Mouse (Mus musculus) T-helper 17 cell (primary cell): ENCODE measurements around the gene Plpp3.

ENCODE experiments used
- in situ Hi-C, 2 experiments: fragments of 300-600 bp; cut with MboI, MseI; formaldehyde crosslinking; loops; 1 replicate in 1 of 2; 2 replicates in 1 of 2; pipeline ENCODE4 v1.15.1; 2025; ENCODE audit warnings: high pct_unique_total_duplicates in 2 of 2

Gene Plpp3

DNA sequence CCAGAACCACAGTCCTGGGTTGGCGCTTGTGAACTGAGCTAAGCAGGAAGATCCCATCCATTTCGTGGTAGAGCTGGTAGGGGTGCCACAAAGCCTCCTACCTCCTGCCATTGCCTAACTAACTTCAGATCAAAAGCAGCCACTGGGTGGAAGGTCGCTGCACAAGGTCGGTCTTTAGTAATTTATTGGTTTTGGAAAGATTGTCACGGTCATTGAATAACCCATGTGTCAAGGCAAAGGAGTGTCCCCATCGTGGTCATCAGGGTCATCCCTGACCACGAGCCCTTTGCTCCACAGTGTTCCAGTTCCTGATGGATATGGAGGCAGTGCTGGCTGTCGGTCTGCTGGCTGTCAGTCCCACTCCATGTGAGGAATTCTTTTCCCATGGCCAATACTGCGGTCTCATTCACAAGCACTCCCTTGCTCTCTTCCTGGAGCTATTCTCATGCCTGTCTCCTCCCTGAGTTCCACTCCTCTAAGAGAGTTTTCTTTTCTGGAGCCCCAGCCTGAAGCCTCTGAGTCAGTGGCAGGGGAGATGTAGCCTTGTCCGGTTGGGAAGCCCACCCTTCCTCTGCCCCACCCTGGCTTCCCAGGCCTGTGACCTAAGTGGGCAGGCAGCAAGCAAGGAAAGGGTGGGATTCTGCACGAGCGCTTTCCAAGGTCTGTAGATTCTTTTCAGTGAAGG is 58.7 kb downstream of the Plpp3 start:
- in situ Hi-C loops = no loop called here

DNA sequence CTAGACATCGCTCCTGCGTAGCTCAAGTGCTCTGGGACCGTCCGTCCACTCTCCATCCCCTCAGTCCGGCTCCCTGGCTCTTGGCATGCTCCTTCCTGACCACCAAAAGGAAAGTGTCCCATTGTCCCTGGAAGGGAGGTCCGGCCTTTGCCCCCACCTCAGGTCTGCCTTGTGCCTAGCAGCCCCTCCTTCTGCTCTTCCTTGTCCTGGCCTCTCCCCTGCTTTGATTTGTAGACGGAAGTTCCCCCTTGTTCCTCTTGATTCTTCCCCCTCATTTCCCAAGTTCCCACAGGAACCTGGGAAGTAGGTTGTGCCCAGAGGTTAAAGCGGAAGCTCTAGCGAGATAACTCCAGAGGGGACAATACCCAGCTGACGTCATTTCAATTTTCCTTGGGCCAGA is 61.1 kb downstream of the Plpp3 start:
- in situ Hi-C loops = no loop called here

DNA sequence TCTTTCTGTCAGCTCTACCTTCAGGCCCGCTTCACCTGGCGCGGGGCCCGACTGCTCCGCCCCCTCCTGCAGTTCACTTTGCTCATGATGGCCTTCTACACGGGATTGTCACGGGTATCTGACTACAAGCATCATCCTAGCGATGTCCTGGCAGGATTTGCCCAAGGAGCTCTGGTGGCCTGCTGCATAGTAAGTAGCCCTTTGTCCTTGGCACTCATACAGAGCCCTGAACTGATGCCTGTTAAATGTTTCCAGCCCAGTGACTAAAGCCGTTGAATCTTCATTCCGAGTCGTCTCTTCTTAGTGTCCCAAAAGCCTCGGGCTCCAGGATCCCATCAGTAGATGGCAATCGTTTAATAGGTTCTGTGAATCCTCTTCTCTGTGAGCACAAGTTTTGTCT is 62.2 kb downstream of the Plpp3 start:
- in situ Hi-C loops = no loop called here

DNA sequence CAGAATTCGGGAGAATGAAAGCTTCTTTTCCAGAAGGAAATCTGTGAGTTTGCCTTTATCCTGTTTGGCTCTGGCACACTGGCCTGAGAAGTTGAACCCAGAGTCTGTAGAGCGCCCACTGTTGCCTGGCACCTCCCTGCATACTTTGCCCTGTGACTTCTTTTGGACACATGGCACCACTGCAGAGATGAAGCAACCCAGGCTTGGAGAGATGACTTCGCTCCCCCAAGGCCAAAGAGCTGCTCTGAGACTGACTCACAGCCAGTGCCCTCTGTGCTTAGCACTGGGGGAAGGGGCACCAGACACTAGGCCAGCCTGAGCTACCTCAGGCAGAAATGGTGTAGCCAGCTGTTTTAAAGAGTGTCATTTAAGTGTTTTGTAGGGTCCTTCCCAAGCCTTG is 63.7 kb downstream of the Plpp3 start:
- in situ Hi-C loops = no loop called here

DNA sequence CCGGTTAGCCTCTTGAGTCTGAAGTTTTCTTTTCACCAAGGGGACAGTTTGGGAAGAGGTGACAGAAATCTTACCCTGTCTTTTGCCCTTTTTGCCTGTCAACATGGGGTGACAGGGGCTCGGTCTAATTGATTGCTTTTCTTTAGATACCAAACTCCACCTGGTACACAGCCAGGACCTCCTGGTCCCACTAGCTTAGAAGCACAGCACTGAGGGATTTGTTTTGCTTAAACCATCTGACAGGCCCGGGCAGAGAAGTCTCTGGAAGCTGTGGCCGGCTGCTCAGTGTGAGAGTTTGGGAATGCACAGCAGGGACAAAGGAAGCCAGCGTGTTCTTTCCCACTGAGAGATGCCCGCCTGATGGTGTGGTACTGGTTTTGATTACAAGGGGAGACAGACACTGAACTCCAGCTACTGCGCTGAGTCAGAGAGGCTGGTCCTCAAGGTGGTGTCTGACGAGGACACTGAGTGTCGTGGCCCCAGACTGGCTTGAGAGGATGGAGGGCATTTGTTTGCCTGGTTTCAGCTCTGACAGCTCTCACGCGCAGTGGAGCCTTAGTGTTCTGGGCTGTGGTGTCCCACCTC is 64.2 kb downstream of the Plpp3 start:
- in situ Hi-C loops = no loop called here

DNA sequence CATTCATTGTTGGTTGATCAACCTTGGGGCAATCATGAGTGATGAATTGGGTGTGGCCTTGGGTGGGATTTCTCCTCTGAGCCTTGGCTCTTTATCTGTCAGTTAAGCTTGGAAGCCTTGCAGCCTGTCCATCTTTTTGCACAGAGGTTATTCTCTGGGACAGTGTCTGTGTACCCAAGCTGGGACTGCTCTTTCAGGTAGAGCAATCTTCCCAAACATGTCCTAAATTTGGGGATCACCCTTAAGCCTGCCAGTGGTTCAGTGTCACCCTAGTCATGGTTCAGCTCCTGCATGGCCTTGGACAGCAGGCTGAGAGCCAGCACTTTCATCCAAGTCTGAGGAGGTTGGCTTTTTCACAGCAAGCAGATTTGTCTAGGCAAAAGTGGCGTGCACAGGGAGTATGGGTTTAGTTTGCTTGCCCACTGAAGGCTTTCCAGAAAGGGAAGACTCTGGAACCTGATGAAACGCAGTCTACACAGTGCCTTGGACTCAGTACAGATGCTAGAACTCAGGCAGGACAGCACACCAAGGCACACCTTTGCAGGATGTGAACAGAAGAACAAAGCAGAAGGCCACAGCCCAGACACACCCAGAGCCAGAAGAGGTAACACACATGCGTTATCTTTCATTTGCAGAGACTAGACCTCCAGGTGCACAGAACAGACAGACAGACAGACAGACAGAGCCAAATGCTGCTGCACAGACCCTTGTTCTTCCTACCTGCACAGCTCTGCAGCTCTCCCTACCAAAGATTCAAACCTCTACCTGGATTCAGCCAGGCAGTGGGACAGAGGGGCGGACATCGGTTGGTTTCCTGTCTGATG is 66.2 kb downstream of the Plpp3 start:
- in situ Hi-C loops = no loop called here

DNA sequence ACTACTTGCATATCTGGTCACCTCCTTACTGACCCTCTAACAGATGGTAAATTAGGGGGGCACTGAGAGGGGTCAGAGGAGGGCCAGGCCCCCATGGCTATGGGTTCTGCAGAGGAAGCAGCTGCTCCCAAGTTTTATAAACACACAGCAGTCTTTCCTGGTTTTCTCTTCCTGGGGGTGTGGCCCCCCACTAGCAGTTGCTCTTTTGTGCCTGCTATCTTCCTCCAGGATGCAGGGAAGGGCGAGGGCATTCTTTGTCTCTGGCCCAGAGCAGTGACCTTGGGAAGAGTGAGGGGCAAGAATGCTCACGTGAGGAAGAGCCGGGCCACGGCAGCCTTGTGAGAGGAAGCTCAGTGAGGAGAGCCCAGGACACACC is 66.8 kb downstream of the Plpp3 start:
- in situ Hi-C loops = no loop called here

DNA sequence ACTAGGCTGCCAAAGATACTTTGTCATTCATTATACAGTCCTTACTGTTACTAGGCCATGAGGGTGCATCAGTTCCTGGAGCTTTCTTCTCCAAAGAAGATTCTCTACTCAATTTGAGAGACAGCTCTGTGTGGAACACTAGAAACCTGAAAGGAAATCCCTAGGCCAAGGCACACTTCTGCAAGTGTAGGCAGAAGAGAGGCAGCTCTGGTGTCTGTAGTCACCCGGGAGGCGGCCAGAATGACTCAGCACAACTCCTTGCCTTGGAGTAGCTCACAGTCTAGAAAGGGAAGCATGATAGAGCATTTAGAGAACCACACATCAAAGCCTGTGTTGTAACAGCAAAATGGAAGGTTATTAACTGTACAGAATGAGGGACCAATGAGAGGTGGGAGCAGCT is 68.4 kb downstream of the Plpp3 start:
- in situ Hi-C loops = no loop called here

DNA sequence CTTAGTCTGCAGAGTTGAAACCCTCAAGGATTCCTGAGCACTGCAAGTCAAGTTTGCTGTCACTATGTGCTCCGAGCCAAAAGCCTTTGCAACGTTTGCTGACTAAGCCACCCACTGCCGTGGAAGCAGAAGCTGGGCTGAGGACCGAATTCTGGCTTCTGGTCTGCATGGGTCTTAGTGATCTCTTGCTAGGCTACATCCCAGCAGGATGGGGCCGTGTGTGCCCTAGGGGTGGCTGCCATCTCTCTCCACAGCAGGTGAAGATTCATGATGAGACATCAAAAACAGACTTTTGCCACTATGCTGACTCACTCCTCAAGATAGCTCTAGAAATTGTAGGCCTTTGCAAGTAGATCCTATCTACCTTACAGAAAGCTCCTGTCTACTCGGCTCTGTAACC is 69.2 kb downstream of the Plpp3 start:
- in situ Hi-C loops = no loop called here

DNA sequence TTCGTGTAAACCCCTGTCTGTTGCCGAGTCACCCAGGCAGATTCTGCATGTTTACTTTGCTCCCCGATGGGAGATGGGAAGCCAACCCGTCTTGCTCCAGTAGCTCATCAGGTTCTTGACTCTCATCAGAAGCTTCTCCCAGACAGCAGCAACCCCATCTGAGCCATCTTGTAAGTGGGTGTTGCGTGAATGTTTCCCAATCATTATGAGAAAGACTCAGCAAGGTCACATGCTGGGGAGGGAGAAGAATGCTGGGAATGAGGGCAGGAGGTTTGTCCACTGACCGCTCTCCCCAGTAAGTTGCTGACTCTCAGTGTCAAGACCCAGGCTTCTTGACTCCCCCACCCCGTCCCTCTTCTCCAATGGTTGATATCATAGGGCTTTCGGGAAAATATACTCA is 73.0 kb downstream of the Plpp3 start:
- in situ Hi-C loops = no loop called here

DNA sequence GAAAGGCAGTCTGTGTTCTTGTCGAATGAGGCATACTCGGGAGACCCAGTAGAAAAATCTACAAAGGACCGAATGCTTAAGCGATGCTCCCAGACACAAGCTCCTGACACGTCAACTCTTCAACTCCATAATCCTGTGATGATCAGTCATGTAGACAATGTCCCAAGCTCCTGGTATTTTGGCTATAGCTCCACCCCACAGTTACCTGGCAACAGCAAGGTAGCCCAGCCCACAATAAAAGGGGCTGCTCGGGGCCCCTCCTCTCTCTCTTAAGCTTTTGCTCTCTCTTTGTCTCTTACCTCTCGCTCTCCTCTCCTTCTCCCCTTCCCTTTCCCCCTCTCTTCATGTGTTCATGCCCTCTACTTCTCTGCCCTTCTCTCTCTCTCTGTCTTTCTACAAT is 83.1 kb downstream of the Plpp3 start:
- in situ Hi-C loops = no loop called here

DNA sequence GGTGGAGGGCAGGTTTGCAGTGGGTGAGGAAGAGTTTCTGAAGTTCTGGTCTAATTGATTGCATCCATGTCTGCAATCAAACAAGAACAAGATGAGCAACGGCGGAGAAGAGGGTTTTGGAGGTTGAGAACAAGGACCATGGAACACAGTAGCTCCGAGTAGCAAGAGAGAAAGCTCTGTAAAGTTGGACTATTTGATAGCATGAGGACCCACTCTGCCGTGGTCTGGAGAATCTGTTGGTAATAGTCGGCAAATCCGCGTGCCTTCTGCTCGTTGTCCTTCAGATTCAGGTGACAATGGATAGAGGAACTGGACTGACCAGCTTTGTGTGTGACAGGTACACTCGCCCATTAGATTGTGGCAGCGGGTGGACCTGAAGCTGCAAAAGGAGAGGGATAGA is 87.8 kb downstream of the Plpp3 start:
- in situ Hi-C loops = no loop called here

DNA sequence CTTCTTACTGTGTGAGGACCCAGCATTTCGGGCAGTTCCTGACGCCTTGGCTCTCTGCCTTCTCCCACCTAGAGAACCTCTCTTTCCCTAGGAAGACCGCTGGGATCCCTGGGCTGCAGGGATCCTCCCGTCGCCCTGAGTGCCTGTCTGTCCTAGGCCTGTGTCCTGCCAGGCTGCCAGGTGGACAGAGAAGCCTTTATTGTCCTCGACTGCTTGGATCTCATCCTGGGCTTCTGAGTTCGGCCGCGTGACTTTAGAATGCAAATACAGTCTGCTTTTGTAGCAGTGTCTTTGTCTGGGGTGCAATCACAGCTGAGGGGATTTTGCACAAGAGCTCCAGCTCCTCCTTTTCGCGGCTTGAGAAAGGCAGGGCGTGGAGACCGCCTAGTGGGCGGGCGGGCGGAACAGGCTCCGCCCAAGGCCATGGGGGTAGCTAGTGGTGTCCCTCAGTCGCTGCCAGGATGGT is 88.4 kb downstream of the Plpp3 start:
- in situ Hi-C loops = no loop called here

DNA sequence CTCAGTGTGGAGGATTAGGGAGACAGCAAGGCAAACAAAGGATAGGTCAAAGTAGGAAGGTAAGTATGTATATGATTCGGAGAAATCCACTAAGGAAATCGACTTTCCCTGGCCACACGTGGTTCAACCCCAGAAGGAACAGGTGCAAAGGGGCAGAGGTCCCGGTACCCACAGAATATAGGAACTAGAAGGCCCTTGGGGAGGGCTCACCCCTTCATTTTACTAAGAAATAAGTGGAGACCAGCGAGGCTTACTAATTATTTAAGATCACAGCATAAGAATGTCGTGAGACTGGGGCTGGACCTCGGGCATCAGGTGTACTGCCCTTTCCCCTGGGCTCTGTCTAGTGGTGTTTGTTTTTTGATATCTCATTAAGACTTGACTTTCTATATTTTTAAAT is 89.2 kb downstream of the Plpp3 start:
- in situ Hi-C loops = no loop called here

DNA sequence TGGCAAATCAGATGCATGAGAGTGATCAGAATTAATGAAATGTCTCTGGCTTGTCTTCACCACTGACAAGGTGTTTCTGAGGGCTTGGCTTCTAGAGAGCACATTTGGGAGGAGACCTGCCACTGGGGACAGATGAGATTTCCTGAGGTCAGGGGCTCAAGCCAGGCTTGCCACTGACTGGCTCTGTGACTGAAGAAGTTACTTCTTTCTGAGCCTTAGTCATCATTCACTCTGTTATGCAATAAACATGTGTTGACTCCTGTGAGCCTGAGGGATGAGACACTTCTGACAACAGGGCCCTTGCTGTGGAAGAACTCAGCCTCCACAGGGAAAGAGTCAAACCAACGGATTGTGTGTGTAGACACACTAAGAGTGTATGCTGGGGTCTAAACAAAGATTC is 91.0 kb downstream of the Plpp3 start:
- in situ Hi-C loops = no loop called here

DNA sequence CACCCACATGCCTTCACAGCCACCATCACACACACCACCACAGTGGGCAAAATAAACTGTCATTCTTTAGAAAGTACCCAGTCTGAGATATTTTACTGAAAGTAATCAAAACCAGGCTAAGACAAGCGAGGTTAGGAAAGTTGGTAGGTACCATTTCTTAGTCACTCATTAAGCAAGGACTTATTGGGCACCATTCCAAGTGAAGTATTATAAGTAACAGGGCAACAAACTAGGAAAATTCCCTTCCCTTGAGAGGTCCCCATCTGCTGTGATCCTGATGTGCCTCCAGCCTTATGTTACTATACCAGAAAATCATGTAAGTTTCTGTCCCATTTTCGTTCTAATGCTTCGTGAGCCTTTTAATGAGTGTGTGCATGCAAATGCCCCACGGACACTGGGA is 92.1 kb downstream of the Plpp3 start:
- in situ Hi-C loops = no loop called here

DNA sequence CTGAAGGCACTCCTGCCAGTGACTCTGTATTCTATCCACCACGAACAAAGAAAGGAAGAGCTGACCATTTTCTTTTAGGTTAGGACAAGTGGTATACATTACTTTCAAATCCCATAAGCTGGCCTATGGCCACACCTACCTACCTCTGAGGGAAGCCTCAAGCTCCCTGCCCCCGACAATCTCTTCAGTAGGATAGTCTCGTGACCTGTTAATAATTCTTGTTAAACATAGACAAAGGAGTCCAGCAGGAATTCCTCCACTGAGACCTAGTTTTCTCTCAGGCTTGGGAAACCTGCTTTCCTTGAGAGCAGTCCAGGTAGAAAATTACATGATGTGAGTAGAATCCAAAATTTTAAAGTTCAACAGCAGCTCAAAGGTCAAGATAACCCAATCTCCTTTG is 93.8 kb downstream of the Plpp3 start:
- in situ Hi-C loops = no loop called here

DNA sequence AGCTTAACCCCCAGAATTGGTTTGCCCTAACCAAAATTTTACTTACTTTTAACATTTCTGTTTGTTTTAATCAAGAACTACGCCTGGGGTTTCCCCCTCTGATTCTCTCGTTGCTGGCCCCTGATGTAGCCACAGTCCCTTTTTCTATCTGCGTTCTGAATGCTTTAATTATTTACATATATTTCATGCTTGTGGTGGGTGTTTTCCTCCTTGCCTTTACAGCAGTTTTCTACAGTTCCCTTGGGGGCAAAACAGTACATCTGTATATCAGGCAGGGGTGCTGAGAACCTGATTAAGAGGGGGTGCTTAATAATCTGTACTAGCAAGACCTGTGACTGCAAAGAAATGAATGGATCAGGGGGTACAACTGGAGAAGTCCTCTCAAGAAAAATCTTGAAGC is 94.9 kb downstream of the Plpp3 start:
- in situ Hi-C loops = no loop called here

DNA sequence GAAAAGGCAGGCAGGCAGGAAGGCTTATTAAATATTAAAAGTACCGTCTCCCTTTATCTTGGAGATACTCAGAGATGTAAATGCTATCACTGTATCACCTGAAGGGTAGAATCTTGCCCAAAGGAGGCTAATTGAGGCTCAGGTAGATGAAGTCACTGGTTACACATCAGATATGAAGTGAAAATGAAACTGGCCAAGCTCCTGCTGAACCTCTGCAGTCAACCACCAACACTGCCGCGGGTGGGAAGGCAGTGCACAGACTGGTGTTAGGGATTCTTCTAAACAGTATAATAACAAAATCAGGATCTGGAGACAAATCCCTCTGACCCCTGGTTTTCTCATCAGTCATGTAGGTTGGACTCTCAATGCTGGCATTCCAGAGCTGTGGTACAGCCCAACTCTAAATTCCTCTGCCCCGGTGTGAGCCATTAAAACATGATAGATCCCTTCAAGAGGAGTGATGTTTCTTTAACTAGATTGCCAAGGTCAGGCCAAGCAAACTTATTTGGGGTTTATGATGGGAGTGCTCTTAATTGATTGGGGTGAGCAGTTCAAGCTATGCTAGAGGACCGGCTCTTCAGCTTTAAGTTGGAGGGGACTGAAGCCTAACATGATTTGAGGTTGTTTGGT is 95.5 kb downstream of the Plpp3 start:
- in situ Hi-C loops = no loop called here

DNA sequence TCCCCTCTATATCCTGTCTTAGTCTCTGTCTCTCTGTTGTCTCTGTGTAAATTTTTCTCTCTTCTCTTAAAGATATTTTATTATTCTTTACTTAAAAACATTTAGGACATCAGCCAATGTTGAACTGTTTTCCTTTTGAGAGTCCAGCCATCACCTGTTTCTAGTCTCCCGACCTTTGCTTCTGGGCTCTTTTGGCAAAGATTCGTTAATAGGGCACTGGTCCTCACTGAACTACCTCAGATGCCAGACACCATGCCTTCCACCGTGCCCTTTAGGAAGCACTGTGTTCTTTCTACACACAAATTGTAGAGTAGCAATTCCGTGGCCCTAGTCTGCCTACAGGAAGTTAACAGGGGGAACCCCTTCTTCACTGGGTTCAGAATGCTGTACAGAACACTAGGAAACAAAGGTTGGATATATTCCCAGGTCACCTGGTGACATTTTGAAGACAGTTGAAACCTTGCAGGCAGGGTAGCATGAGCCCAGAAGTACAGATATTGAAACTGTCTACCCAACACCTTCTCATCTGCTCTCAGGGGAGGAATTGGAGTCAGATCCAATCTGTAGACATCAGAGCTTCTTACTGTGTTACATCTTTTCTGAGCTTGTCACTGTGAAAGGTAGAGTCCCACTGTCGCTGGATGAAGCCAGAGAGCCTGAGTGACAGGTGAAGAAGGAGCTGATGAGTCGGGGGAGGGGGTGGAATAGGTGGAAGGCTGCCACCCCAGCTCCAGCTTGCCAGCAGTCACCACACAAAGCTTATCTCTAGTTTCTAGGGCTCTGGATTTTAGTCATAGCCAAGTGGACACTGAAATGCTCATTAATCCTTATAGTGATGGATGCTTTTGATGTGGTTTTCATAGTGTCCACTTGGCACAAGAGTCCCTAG is 96.5 kb downstream of the Plpp3 start:
- in situ Hi-C loops = no loop called here

DNA sequence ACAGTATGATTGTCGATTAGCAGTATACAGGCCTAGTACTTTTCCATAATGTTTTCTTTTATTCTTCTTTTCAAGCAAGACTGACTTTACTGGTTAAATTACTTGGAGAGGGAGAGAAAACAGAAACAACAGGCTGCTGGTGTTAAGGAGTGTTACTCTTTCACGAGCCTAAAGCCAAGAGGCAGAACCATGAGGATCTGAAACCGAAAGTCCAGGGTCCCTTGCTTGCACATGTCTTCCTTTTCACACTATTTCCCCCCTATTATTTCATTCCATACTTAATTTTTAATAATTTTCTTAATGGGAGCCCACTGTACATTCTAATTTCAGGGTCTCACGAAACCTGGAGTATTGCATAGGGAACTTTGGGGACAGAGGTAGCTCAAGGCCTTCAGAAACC is 97.2 kb downstream of the Plpp3 start:
- in situ Hi-C loops = no loop called here

DNA sequence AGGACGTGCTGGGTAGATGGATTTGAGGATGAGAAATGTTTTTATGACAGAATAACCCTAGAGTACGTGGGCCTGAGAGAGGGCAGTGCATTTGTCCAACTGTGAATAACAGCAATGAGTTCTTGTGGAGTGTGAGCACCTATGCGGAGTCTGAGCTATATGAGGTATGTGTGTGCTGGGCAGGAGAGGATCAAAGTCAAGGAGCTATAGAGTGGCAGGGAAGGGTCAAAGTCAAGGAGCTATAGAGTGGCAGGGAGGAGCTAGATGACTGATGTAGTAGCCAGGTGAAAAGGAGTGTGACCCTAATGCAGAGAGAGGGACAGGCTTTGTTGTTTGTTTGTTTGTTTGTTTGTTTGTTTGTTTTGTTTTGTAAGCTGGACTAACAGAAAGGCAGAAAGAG is 98.0 kb downstream of the Plpp3 start:
- in situ Hi-C loops = no loop called here
